Mouse (Mus musculus): ENCODE measurements at regions not wholly inside any gene's neighbourhood (a gene's known extent, or its start where the extent isn't known, plus 50 kb on each side); places are given as distances from the start of the nearest gene placed in this dataset.

GRCm38 (mm10) chr3:18725507-18725906 lies 777.3 kb downstream of the Cypt12 start:
- Histone ChIP-seq H3K9me3 (ENCODE audit: low read length) (no peaks in the 10 kb centered on the region), H3K9ac (replicated peaks; ENCODE audit: low read depth) (no peak overlapping the region), H3K4me3 (ENCODE audit: low read depth, low read length) (no peak overlapping the region), H3K4me1 (ENCODE audit: insufficient read depth, low read depth, low read length) (no peaks in the 10 kb centered on the region), H3K27ac (ENCODE audit: low read length) (no peak overlapping the region), H3K27me3 (replicated peaks; ENCODE audit: insufficient read depth, low read length) (no peaks in the 10 kb centered on the region), H3K36me3 (ENCODE audit: insufficient read depth, low read length) (no peaks in the 10 kb centered on the region), H3K4me2 (replicated peaks; ENCODE audit: low read depth, low read length) (no peak overlapping the region)
- TF ChIP-seq CTCF (IDR thresholded peaks at IDR 0.05) = no peak
- no peak for TF ChIP-seq EP300 (IDR thresholded peaks at IDR 0.05)
- DNase-seq (ENCODE audit: low spot score) (no peak), ATAC-seq (no peak)
- 91% methylated on average over 1 of the region's 1 CpGs for WGBS

GRCm38 (mm10) chr3:18731251-18731650 lies 783.0 kb downstream of the Cypt12 start:
- TF ChIP-seq CTCF (IDR thresholded peaks at IDR 0.05) = no peak
- no peak for TF ChIP-seq EP300 (IDR thresholded peaks at IDR 0.05)
- WGBS = 43% methylated on average over 1 of the region's 1 CpGs
- DNase-seq (ENCODE audit: low spot score) (no peak), ATAC-seq (no peak)
- H3K27me3 ChIP-seq (replicated peaks; ENCODE audit: insufficient read depth, low read length) = no peaks in the 10 kb centered on the region
- no peak overlapping the region for H3K4me2 ChIP-seq (replicated peaks; ENCODE audit: low read depth, low read length)
- no peak overlapping the region for H3K4me3 ChIP-seq (ENCODE audit: low read depth, low read length)
- no peak overlapping the region for H3K9ac ChIP-seq (replicated peaks; ENCODE audit: low read depth)
- no peaks in the 10 kb centered on the region for H3K4me1 ChIP-seq (ENCODE audit: insufficient read depth, low read depth, low read length)
- H3K9me3 ChIP-seq (ENCODE audit: low read length) = no peaks in the 10 kb centered on the region
- H3K27ac ChIP-seq (ENCODE audit: low read length) = no peak overlapping the region
- no peaks in the 10 kb centered on the region for H3K36me3 ChIP-seq (ENCODE audit: insufficient read depth, low read length)

- Histone ChIP-seq H3K4me1 (ENCODE audit: insufficient read depth, low read depth, low read length) (no peaks in the 10 kb centered on the region), H3K27me3 (replicated peaks; ENCODE audit: insufficient read depth, low read length) (no peaks in the 10 kb centered on the region), H3K36me3 (ENCODE audit: insufficient read depth, low read length) (no peaks in the 10 kb centered on the region), H3K27ac (ENCODE audit: low read length) (no peak overlapping the region), H3K4me3 (ENCODE audit: low read depth, low read length) (no peak overlapping the region), H3K4me2 (replicated peaks; ENCODE audit: low read depth, low read length) (no peak overlapping the region), H3K9me3 (ENCODE audit: low read length) (no peaks in the 10 kb centered on the region), H3K9ac (replicated peaks; ENCODE audit: low read depth) (no peak overlapping the region)
- WGBS = 34% methylated on average over 2 of the region's 2 CpGs
- no peak for TF ChIP-seq CTCF (IDR thresholded peaks at IDR 0.05)
- ATAC-seq (no peak), DNase-seq (ENCODE audit: low spot score) (no peak)
These were observed 783.5 kb downstream of the Cypt12 start for GRCm38 (mm10) chr3:18731674-18732073.

- Histone ChIP-seq H3K9me3 (ENCODE audit: low read length) (no peaks in the 10 kb centered on the region), H3K27ac (ENCODE audit: low read length) (no peak overlapping the region), H3K4me1 (ENCODE audit: insufficient read depth, low read depth, low read length) (no peaks in the 10 kb centered on the region), H3K9ac (replicated peaks; ENCODE audit: low read depth) (no peak overlapping the region), H3K4me3 (ENCODE audit: low read depth, low read length) (no peak overlapping the region), H3K36me3 (ENCODE audit: insufficient read depth, low read length) (no peaks in the 10 kb centered on the region), H3K27me3 (replicated peaks; ENCODE audit: insufficient read depth, low read length) (no peaks in the 10 kb centered on the region), H3K4me2 (replicated peaks; ENCODE audit: low read depth, low read length) (no peak overlapping the region)
- no peak for DNase-seq (ENCODE audit: low spot score)
- TF ChIP-seq EP300 (IDR thresholded peaks at IDR 0.05) (no peak), CTCF (IDR thresholded peaks at IDR 0.05) (no peak)
- WGBS = 83% methylated on average over 1 of the region's 1 CpGs
- no peak for ATAC-seq
These were observed 785.3 kb downstream of the Cypt12 start for GRCm38 (mm10) chr3:18733540-18733939.

- no peak overlapping the region for H3K27ac ChIP-seq (ENCODE audit: low read length)
- no peak overlapping the region for H3K4me3 ChIP-seq (ENCODE audit: low read depth, low read length)
- H3K4me1 ChIP-seq (ENCODE audit: insufficient read depth, low read depth, low read length) = no peaks in the 10 kb centered on the region
- no peak overlapping the region for H3K9ac ChIP-seq (replicated peaks; ENCODE audit: low read depth)
- DNase-seq (ENCODE audit: low spot score) = no peak
- no peaks in the 10 kb centered on the region for H3K36me3 ChIP-seq (ENCODE audit: insufficient read depth, low read length)
- H3K9me3 ChIP-seq (ENCODE audit: low read length) = no peaks in the 10 kb centered on the region
- no peaks in the 10 kb centered on the region for H3K27me3 ChIP-seq (replicated peaks; ENCODE audit: insufficient read depth, low read length)
- no peak for TF ChIP-seq EP300 (IDR thresholded peaks at IDR 0.05)
- no peak for TF ChIP-seq CTCF (IDR thresholded peaks at IDR 0.05)
- ATAC-seq = no peak
- no peak overlapping the region for H3K4me2 ChIP-seq (replicated peaks; ENCODE audit: low read depth, low read length)
These were observed 790.7 kb downstream of the Cypt12 start for GRCm38 (mm10) chr3:18738946-18739345.

GRCm38 (mm10) chr3:18740344-18740743 lies 792.1 kb downstream of the Cypt12 start:
- Histone ChIP-seq H3K4me1 (ENCODE audit: insufficient read depth, low read depth, low read length) (no peaks in the 10 kb centered on the region), H3K36me3 (ENCODE audit: insufficient read depth, low read length) (no peaks in the 10 kb centered on the region), H3K9me3 (ENCODE audit: low read length) (no peaks in the 10 kb centered on the region), H3K27me3 (replicated peaks; ENCODE audit: insufficient read depth, low read length) (no peaks in the 10 kb centered on the region), H3K4me2 (replicated peaks; ENCODE audit: low read depth, low read length) (no peak overlapping the region), H3K27ac (ENCODE audit: low read length) (no peak overlapping the region), H3K4me3 (ENCODE audit: low read depth, low read length) (no peak overlapping the region), H3K9ac (replicated peaks; ENCODE audit: low read depth) (no peak overlapping the region)
- ATAC-seq (no peak), DNase-seq (ENCODE audit: low spot score) (no peak)
- WGBS = 70% methylated on average over 4 of the region's 4 CpGs
- TF ChIP-seq EP300 (IDR thresholded peaks at IDR 0.05) (no peak), CTCF (IDR thresholded peaks at IDR 0.05) (no peak)

GRCm38 (mm10) chr3:18743474-18743873 lies 795.3 kb downstream of the Cypt12 start:
- Histone ChIP-seq H3K36me3 (ENCODE audit: insufficient read depth, low read length) (no peaks in the 10 kb centered on the region), H3K9me3 (ENCODE audit: low read length) (no peaks in the 10 kb centered on the region), H3K27ac (ENCODE audit: low read length) (no peak overlapping the region), H3K4me3 (ENCODE audit: low read depth, low read length) (no peak overlapping the region), H3K4me2 (replicated peaks; ENCODE audit: low read depth, low read length) (no peak overlapping the region), H3K27me3 (replicated peaks; ENCODE audit: insufficient read depth, low read length) (no peaks in the 10 kb centered on the region), H3K4me1 (ENCODE audit: insufficient read depth, low read depth, low read length) (no peaks in the 10 kb centered on the region), H3K9ac (replicated peaks; ENCODE audit: low read depth) (no peak overlapping the region)
- DNase-seq (ENCODE audit: low spot score) = no peak
- 62% methylated on average over 2 of the region's 2 CpGs for WGBS
- TF ChIP-seq EP300 (IDR thresholded peaks at IDR 0.05) = no peak
- no peak for TF ChIP-seq CTCF (IDR thresholded peaks at IDR 0.05)
- no peak for ATAC-seq
